Mouse (Mus musculus) spleen, adult 2 months (tissue): Measurements from ENCODE around the gene Kalrn. TPM values are rescaled to one million over a fixed set of nuclear protein-coding genes. Genes with fewer than 3 reads are reported as not detected.
"Not testable (repeated sequence)": the region's sequence is repeated elsewhere in the genome, so short reads cannot be mapped to it uniquely, and the experiment has no call there.

Experiments used
- DNase-seq, 2 experiments: peaks; one replicate each; pipeline versions ENCODE4 v3.0.0 to v3.0.0-alpha.2; 2012 to 2021; ENCODE audit warnings: low spot score in 2 of 2, low read depth in 1 of 2
- H3K27ac ChIP-seq: fragments of 200-500 bp; 2 replicates; pipeline ENCODE4 v1.5.1; 2012; ENCODE audit warnings: low read length, inconsistent platforms; ENCODE audit not compliant: insufficient read depth
- H3K27me3 ChIP-seq: fragments of 200-500 bp; 2 replicates; pipeline ENCODE4 v1.6.1; 2012; ENCODE audit warnings: mild to moderate bottlenecking, moderate library complexity, low read length, inconsistent platforms; ENCODE audit not compliant: control insufficient read depth, insufficient read depth
- H3K36me3 ChIP-seq: fragments of 200-500 bp; 2 replicates; pipeline ENCODE4 v1.6.1; 2012; ENCODE audit warnings: mild to moderate bottlenecking, low read length, inconsistent platforms; ENCODE audit not compliant: control insufficient read depth, insufficient read depth
- H3K4me1 ChIP-seq: fragments of 200-500 bp; 2 replicates; pipeline ENCODE4 v1.6.1; 2011; ENCODE audit warnings: inconsistent platforms; ENCODE audit not compliant: control insufficient read depth, insufficient read depth, insufficient read length
- H3K4me3 ChIP-seq: fragments of 200-500 bp; 2 replicates; pipeline ENCODE4 v1.5.1; 2011; ENCODE audit warnings: mild to moderate bottlenecking, inconsistent platforms; ENCODE audit not compliant: insufficient read depth, insufficient read length; ENCODE audit errors: extremely low read depth
- CTCF ChIP-seq: fragments of 200-500 bp; IDR thresholded peaks from 2 replicates; pipeline ENCODE4 v1.5.1; 2011; ENCODE audit warnings: mild to moderate bottlenecking, inconsistent platforms; ENCODE audit not compliant: insufficient read depth, insufficient read length, insufficient replicate concordance; ENCODE audit errors: extremely low read depth
- POLR2A ChIP-seq: fragments of 200-500 bp; IDR thresholded peaks from 2 replicates; pipeline ENCODE4 v1.6.1; 2011; ENCODE audit warnings: low read depth, low read length, inconsistent platforms
- WGBS: fragments of 180-500 bp; shearing (Covaris S2); methylation state at CpG from one replicate; pipeline ENCODE4 v1.1.7; 2018; 5-methylcytosine and 5-hydroxymethylcytosine counted together
- polyA plus RNA-seq: library from polyadenylated mRNA; depleted of rRNA; stranded (reverse); fragments of >200 nt; gene quantifications from 2 replicates; pipeline ENCODE4 v1.2.3, GENCODE M21; 2012

Kalrn gene
- polyA plus RNA-seq, 1 experiment = 7.6 TPM

DNA sequence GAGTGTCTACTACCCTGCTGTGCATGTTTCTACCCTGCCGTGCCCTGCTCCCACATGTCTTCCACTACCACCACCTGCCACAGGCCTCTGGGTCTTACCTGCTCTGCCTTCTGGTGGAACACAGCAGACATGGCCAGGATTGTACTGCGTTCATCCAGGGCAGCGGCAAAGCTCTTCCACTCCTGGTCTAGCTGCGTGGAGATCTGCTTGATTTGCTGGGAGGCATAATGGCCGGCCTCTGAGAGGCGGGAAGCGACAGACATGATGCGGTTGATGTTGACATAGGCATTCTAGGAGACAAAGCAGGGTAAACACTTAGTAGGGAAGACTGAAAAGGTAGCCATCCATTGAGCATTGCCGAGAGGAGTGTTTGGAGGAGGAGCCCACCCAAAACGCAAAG is 259.3 kb downstream of the Kalrn start:
- WGBS = 91% methylated on average over 10 of the region's 10 CpGs
- DNase-seq = no peak
- no peak overlapping the region for H3K4me3 ChIP-seq
- no peak overlapping the region for H3K27ac ChIP-seq
- H3K4me1 ChIP-seq = no peaks in the 10 kb centered on the region
- no peaks in the 10 kb centered on the region for H3K27me3 ChIP-seq
- TF ChIP-seq CTCF (no peak), POLR2A (no peak)
- no peaks in the 10 kb centered on the region for H3K36me3 ChIP-seq

DNA sequence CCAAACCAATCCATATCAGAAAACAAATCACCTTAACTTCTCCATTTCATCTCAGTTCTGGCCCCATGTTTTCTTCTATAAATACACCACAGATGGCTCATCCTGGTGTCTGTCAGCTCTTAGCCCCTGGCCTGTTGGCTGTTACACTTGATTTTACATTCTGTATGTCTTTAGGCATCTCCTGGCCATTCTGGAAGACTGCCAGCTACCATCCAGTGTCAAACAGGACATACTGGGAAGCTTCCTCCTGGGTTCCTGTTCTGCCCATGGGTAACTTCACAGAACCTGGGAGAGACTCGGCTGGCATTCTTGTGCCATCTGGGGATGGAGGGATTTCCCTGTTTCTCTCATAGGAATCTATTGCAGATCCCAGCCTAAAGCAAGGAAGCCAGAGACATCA is 261.8 kb downstream of the Kalrn start:
- Histone ChIP-seq H3K36me3 (no peaks in the 10 kb centered on the region), H3K4me3 (no peak overlapping the region), H3K4me1 (no peaks in the 10 kb centered on the region), H3K27ac (no peak overlapping the region), H3K27me3 (no peaks in the 10 kb centered on the region)
- TF ChIP-seq POLR2A (no peak), CTCF (no peak)
- no peak for DNase-seq
- WGBS = 71% methylated on average over 1 of the region's 1 CpGs

DNA sequence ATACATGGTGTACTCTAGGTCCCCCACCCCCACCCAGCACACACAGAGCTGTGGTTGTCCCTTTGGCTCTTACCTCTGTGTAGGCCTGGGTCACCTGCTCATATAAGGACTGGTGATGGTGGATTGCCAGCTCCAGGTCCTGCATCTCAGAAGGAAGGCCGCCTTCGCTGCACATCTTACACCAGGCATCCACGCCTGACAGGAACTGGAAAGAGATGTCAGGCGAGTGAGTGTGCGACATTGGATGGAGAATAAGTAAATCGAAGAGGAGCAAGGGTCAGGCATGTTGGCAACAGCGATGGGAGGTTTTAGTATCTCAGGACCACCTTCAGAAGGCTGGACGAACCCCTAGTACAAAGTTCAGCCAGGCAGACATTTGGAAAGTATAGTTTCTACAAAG is 263.0 kb downstream of the Kalrn start:
- 87% methylated on average over 8 of the region's 8 CpGs for WGBS
- no peaks in the 10 kb centered on the region for H3K36me3 ChIP-seq
- H3K27me3 ChIP-seq = no peaks in the 10 kb centered on the region
- no peaks in the 10 kb centered on the region for H3K4me1 ChIP-seq
- H3K4me3 ChIP-seq = no peak overlapping the region
- TF ChIP-seq CTCF (no peak), POLR2A (no peak)
- DNase-seq = no peak
- H3K27ac ChIP-seq = no peak overlapping the region

DNA sequence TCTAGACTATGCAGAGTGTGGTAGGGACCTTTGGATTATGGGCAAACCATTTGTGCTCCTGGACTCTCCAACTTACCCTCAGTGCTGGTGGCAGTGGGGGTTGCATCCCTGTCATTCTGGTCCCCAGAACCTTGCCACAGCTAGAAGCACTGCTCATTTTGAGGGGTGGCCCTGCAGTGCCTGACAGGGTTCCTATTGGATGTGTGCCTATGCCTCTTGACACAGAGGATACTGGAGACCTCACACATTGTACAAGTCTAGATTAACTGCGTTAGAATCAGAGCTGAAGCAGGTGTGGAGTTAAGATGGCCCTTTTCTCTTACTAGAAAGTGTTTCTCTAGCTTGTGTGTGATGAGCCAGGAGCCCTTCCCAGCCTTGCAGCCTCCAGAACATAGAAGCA is 265.0 kb downstream of the Kalrn start:
- no peak overlapping the region for H3K27ac ChIP-seq
- no peaks in the 10 kb centered on the region for H3K27me3 ChIP-seq
- no peaks in the 10 kb centered on the region for H3K36me3 ChIP-seq
- TF ChIP-seq CTCF (no peak), POLR2A (no peak)
- no peaks in the 10 kb centered on the region for H3K4me1 ChIP-seq
- 90% methylated on average over 1 of the region's 1 CpGs for WGBS
- H3K4me3 ChIP-seq = no peak overlapping the region
- DNase-seq = no peak

DNA sequence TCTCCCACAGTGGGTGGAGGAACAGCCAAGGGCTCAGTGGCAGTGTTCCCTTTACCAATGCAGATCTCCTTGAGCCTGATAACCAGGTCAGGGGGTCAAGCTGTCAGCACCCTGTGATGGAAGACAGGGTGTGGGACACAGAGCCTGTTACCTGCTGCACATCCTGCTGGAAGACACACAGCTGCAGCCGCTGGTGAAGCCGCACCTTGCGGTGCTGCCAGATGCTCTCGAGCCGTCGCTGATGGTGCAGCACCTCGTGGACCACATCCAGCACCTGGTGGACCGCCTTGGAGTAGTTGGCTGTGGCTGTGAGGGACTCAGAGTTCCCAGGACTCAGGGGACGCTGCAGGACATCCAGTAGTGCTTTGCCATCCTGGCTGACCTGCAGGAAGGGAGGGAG is 265.9 kb downstream of the Kalrn start:
- no peaks in the 10 kb centered on the region for H3K27me3 ChIP-seq
- H3K27ac ChIP-seq = no peak overlapping the region
- no peak for DNase-seq
- no peaks in the 10 kb centered on the region for H3K36me3 ChIP-seq
- TF ChIP-seq CTCF (no peak), POLR2A (no peak)
- 85% methylated on average over 9 of the region's 9 CpGs for WGBS
- no peaks in the 10 kb centered on the region for H3K4me1 ChIP-seq
- no peak overlapping the region for H3K4me3 ChIP-seq

DNA sequence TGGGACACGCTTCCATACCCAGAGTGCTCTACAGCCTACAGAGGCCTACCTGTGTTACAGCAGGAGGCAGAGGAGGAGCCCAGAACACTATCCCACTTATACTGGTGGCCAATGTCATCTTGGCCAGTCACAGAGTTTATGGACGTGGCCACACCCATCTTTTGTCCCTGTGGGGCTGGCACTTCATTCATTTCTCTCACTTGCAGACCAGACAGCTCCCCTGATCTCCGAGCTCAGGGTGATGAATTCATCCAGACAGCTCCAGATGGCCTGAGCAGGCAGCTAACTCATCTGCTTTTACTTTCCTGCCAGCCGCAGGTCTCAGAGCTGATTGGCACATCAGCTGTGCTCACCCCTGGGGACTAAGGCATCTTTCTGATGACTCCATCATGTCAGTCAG is 267.7 kb downstream of the Kalrn start:
- Histone ChIP-seq H3K4me3 (no peak overlapping the region), H3K27me3 (no peaks in the 10 kb centered on the region), H3K4me1 (no peaks in the 10 kb centered on the region), H3K36me3 (no peaks in the 10 kb centered on the region), H3K27ac (no peak overlapping the region)
- no peak for TF ChIP-seq CTCF
- no peak for TF ChIP-seq POLR2A
- DNase-seq = no peak
- 80% methylated on average over 4 of the region's 4 CpGs for WGBS

DNA sequence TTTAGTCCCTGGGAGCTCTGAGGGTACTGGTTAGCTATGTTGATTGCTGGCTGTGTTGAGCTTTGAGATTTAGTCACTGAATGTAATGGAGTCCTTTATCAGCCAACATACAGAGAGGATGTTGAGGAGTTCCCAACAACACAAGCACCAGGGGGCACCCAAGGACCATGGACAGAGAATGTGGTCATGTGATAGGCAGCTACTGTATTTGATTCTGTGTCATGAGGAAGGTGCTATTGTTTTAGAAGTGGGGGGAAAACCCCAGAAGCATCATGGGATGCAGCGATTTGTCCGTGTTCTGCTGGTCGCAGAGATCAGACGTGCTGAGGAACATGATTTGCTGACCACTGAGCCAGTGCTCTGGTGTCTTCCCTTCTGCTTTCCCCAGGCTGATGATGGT is 269.5 kb downstream of the Kalrn start:
- not testable (repeated sequence) for H3K27me3 ChIP-seq, H3K36me3 ChIP-seq, DNase-seq, H3K27ac ChIP-seq, H3K4me3 ChIP-seq, H3K4me1 ChIP-seq
- 30% methylated on average over 4 of the region's 4 CpGs for WGBS
